Mouse (Mus musculus): ENCODE measurements at regions not wholly inside any gene's neighbourhood (a gene's known extent, or its start where the extent isn't known, plus 50 kb on each side); places are given as distances from the start of the nearest gene placed in this dataset.

DNA sequence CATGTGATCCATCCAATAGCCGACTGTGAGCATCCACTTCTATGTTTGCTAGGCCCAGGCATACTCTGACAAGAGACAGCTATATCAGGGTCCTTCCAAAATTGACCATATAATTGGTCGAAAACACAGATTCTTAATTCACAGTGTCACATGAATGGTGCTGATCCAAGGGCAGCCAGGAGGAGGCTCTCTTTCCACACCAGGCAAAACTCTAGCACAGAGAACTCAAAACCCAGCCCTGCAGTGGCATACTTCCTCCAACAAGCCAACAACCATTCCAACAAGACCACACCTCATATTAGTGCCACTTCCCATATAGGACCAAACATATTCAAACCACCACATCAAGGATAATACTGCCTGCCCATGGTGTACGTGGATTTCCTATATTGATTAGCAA is 68.1 kb upstream of the Tas2r118 start:
- in situ Hi-C loops (cut with MboI; ENCODE audit: low pct_unique_long_range_greater_than_20kb): no loop called here
- CTCF ChIA-PET: no interaction called here

DNA sequence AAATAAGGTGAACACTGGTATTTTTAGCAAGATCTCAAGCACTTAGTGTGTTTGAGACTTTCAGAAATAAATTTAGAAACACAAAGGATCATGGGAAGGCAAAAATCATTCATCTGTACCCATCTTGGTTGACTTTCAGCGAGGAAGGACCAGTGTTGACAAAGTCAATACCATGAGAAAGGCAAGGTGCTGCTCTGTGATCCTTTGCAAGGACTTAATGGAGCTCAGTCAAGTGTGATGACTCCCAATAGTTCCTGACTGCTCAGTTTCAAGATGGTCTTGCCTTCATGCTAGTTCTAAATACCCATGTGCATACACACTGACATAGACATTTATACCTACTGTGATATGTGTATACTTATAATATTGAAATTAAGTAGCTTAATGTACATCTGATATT is 56.5 kb upstream of the Tas2r118 start:
- CTCF ChIA-PET: no interaction called here
- ATAC-seq (no peak), DNase-seq (ENCODE audit: low read depth, low spot score) (no peak)
- POLR2A ChIA-PET: no interaction called here
- in situ Hi-C loops (cut with MboI; ENCODE audit: low pct_unique_long_range_greater_than_20kb): no loop called here
- no peak for TF ChIP-seq CTCF (IDR thresholded peaks at IDR 0.05)
- no peaks in the 10 kb centered on the region for H3K27me3 ChIP-seq

More for the DNA sequence above, 68.1 kb upstream of the Tas2r118 start:
- TF ChIP-seq CTCF (IDR thresholded peaks at IDR 0.05): peak; percentile 39
- DNase-seq (ENCODE audit: low read depth, low spot score) (no peak), ATAC-seq (no peak)
- no peaks in the 10 kb centered on the region for H3K27me3 ChIP-seq
- POLR2A ChIA-PET: no interaction called here

DNA sequence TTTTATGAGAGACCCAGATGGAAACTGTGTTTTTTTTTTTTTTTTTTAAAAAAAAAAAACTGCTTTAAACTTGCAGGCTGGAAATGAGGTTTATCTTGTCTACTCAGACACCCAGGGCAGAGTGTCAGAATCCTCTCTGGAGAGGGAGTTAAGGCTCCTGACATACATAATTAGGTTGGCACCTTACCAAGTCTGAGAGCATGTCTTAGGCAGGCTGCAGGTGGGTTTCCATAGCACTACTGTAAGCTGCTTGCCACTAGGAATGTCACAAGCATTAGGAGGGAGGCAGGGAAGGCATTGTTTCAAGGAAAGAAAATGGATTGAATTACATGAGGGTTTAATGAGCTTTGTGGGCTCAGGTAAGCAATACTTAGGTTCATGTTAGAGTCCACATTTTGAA is 55.9 kb upstream of the Tas2r118 start:
- TF ChIP-seq CTCF (IDR thresholded peaks at IDR 0.05): no peak
- ChIA-PET CTCF (no interaction called here), POLR2A (interaction anchor here (0.6 kb wide), 1 partner anchor 26 kb away, joined by 4 read pairs; no protein-coding TSS in a partner anchor)
- ATAC-seq: peak; percentile 31
- no peaks in the 10 kb centered on the region for H3K27me3 ChIP-seq
- peak; percentile 4 for DNase-seq (ENCODE audit: low read depth, low spot score)
- in situ Hi-C loops (cut with MboI; ENCODE audit: low pct_unique_long_range_greater_than_20kb): no loop called here
